In the genomic region with DNA sequence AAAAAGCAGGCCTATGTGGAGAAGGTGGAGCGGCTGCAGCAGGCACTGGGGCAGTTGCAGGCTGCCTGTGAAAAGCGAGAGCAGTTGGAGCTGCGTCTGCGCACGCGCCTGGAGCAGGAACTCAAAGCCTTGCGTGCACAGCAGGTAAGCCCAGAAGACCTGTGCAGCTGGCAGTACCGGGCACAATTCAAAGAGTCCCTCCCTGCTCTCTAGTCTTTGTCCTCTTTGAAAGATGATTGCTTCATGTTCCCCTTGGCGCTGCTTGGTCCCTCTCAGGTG, we compare ENCODE assay signal across 15 mouse cellular contexts. TPM values are rescaled to one million over a fixed set of nuclear protein-coding genes. Genes with fewer than 3 reads are reported as not detected.
DNase-seq lines count a peak whose midpoint lies in the region; ATAC-seq and TF ChIP-seq lines count a peak whose summit lies in the region.
"Had no signal": no experiment of that assay in that cellular context is flagged by ENCODE, and none has a peak within 500 bp of the region (broad histone marks: within the 10 kb centered on the region; RNA-seq: fewer than 3 reads in every experiment).

No protein-coding gene starts in this region.

- H3K4me1 ChIP-seq in heart, embryonic 13.5 days, result peaks cover 79% of the 10 kb centered on the region
- H3K4me1 ChIP-seq in ES-E14 (ENCODE audit: control insufficient read depth in 2 of 2, insufficient read depth in 2 of 2, low read length in 2 of 2, poor library complexity in 1 of 2), result peaks cover 7 to 45% of the 10 kb centered on the region in 2 experiments; a peak in 2 of 4 replicates
- peaks cover 42% of the 10 kb centered on the region for H3K4me1 ChIP-seq in embryonic fibroblast, embryonic 13.5 days (ENCODE audit: control insufficient read depth, insufficient read depth, low read length)

- intact Hi-C loops in heart, postnatal 25 days (cut with DNase I), result no loop called here

- DNase-seq in heart, postnatal 25 days (ENCODE audit: low spot score), result no peak
- DNase-seq in layer of hippocampus, adult 2 months (ENCODE audit: low spot score in 2 of 2), result no peak
- no peak for DNase-seq in layer of hippocampus, postnatal 25 days (ENCODE audit: extremely low spot score in 1 of 2, low spot score in 1 of 2)
- DNase-seq in ES-E14 (ENCODE audit: low read depth, low spot score), result no peak
- DNase-seq: cerebellum, postnatal 14 days; embryo, embryonic 11 days; layer of hippocampus, adult 9-11 months; liver, embryonic 13.5 days; right cerebral cortex, adult 18-20 months had no signal

- TF ChIP-seq POLR2A in embryonic fibroblast, embryonic 13.5 days (IDR thresholded peaks at IDR 0.05; ENCODE audit: low read depth, low read length), result no peak

- no peaks in the 10 kb centered on the region for H3K9me3 ChIP-seq in heart, embryonic 13.5 days
- no peaks in the 10 kb centered on the region for H3K9me3 ChIP-seq in ES-E14 (ENCODE audit: control insufficient read depth, insufficient read depth, low read depth, low read length)
- H3K9me3 ChIP-seq: G1E; liver, embryonic 13.5 days had no signal

- TF ChIP-seq CTCF in layer of hippocampus, adult 2 months (conservative IDR thresholded peaks at IDR 0.05), result no peak
- no peak for TF ChIP-seq CTCF in embryonic fibroblast, embryonic 13.5 days (IDR thresholded peaks at IDR 0.05; ENCODE audit: borderline replicate concordance, insufficient read depth, low read length)

- no peak overlapping the region for H3K9ac ChIP-seq in heart, embryonic 13.5 days
- 0 out of 2 replicates have a peak overlapping the region, but pooled peaks have one; percentile 41 for H3K9ac ChIP-seq in ES-E14 (ENCODE audit: insufficient read depth, low read depth, low read length, poor library complexity, severe bottlenecking)
- H3K9ac ChIP-seq: hindbrain, embryonic 14.5 days; liver, embryonic 13.5 days had no signal

- H3K4me2 ChIP-seq in heart, embryonic 13.5 days, result no peak overlapping the region
- H3K4me2 ChIP-seq: hindbrain, embryonic 14.5 days; liver, embryonic 13.5 days had no signal

- in situ Hi-C loops in ES-E14 (cut with MboI; ENCODE audit: low sequenced_read_pairs in 2 of 2, unreplicated experiment in 2 of 2), result no loop called here

- WGBS in heart, embryonic 13.5 days, result 91% methylated on average over 9 of the region's 9 CpGs

- peaks cover 96% of the 10 kb centered on the region for H3K36me3 ChIP-seq in heart, embryonic 13.5 days
- peaks cover 81% of the 10 kb centered on the region for H3K36me3 ChIP-seq in ES-E14 (ENCODE audit: control insufficient read depth, insufficient read depth, low read length, poor library complexity, severe bottlenecking)
- H3K36me3 ChIP-seq: G1E had no signal

- H3K4me3 ChIP-seq in heart, embryonic 13.5 days, result no peak overlapping the region
- no peak overlapping the region for H3K4me3 ChIP-seq in layer of hippocampus, adult 2 months
- peak overlapping the region; percentile 13 to 44; a peak in 3 of 4 replicates for H3K4me3 ChIP-seq in ES-E14 (ENCODE audit: insufficient read depth in 1 of 2, low read depth in 1 of 2, low read length in 2 of 2, poor library complexity in 1 of 2, severe bottlenecking in 1 of 2)
- no peak overlapping the region for H3K4me3 ChIP-seq in embryonic fibroblast, embryonic 13.5 days (ENCODE audit: insufficient read depth, low read length)
- H3K4me3 ChIP-seq: liver, embryonic 13.5 days had no signal

- no peak for ATAC-seq in heart, embryonic 13.5 days (ENCODE audit: extremely low read depth, insufficient number of reproducible peaks, low FRiP score, low TSS enrichment)
- no peak for ATAC-seq in granulocyte monocyte progenitor cell, adult 5-6 weeks (replicated peaks; ENCODE audit: poor library complexity, severe bottlenecking)
- ATAC-seq: forebrain, embryonic 14.5 days had no signal

- no peaks in the 10 kb centered on the region for H3K27me3 ChIP-seq in heart, embryonic 13.5 days (replicated peaks)

- peak overlapping the region; percentile 99 for H3K27ac ChIP-seq in heart, embryonic 13.5 days (replicated peaks)
- peak overlapping the region; percentile 23; the same call in 1 of the 2 replicates for H3K27ac ChIP-seq in layer of hippocampus, adult 2 months
- H3K27ac ChIP-seq in ES-E14 (ENCODE audit: insufficient read depth, low read depth, low read length, poor library complexity, severe bottlenecking), result peak overlapping the region; percentile 42; the same call in 1 of the 2 replicates
- H3K27ac ChIP-seq in embryonic fibroblast, embryonic 13.5 days (ENCODE audit: insufficient read depth, low read length), result peak overlapping the region; percentile 88
- H3K27ac ChIP-seq: hindbrain, embryonic 14.5 days; liver, embryonic 13.5 days had no signal

TF ChIP-seq in ES-E14, 5 proteins besides CTCF, POLR2A, EP300 and RAD21:
- TF ChIP-seq HCFC1 (IDR thresholded peaks at IDR 0.05; ENCODE audit: borderline replicate concordance, insufficient read depth, low read length) (no peak), CHD2 (IDR thresholded peaks at IDR 0.05; ENCODE audit: low read depth, low read length) (no peak), ZNF384 (IDR thresholded peaks at IDR 0.05; ENCODE audit: low read depth, low read length) (no peak), MAFK (IDR thresholded peaks at IDR 0.05; ENCODE audit: insufficient read depth, low read depth, low read length) (no peak), ZC3H11A (IDR thresholded peaks at IDR 0.05; ENCODE audit: borderline replicate concordance, low read depth, low read length) (no peak)

RNA-seq across cellular contexts. Expression of gene Amotl2, which starts 11.9 kb away (rescaled TPM):
- polyA plus RNA-seq in heart, embryonic 13.5 days (2015; fragmentation: Nextera tagmentation; extraction: Ambion mirVana), result 35.9 and 36.6 TPM in 2 replicates
- total RNA-seq in heart, postnatal 25 days (2021), result 10 to 100 TPM; 56.4 to 59.5 TPM
- 10 to 100 TPM; 16.0 to 18.1 TPM for total RNA-seq in layer of hippocampus, adult 2 months (2021)
- 10 to 100 TPM; 19.1 to 24.1 TPM for total RNA-seq in layer of hippocampus, postnatal 25 days (2021)
- total RNA-seq in ES-E14 (2012; rRNA removed), result 103 and 161 TPM in 2 replicates
- polyA plus RNA-seq in embryonic fibroblast, embryonic 13.5 days (2011; ENCODE audit: insufficient read length, low read depth, missing spikeins), result 135 and 188 TPM in 2 replicates
- 1.8 and 1.9 TPM in 2 replicates for total RNA-seq in granulocyte monocyte progenitor cell, adult 5-6 weeks (2014; fragmentation: Nextera tagmentation)
- total RNA-seq in granulocyte monocyte progenitor cell, adult 5-6 weeks (2017), result 2.5 and 2.6 TPM in 2 replicates
- polyA plus RNA-seq: G1E had no signal

Comparison
In these comparisons a context has a peak if more than half of its experiments do, and no peak if none do; other contexts are left out.
1. H3K27ac ChIP-seq: peak in every context shown above with its lines; median percentile 99 in heart, embryonic 13.5 days; 88 in embryonic fibroblast, embryonic 13.5 days; 42 in ES-E14; 23 in layer of hippocampus, adult 2 months.
2. H3K4me3 ChIP-seq: peak in ES-E14 (2 of 2); none in heart, embryonic 13.5 days (single experiment), layer of hippocampus, adult 2 months (single experiment) and embryonic fibroblast, embryonic 13.5 days (single experiment).
3. RNA of gene Amotl2, which starts 11.9 kb away (total RNA-seq): 103 to 161 TPM in ES-E14, 56.4 to 59.5 TPM in heart, postnatal 25 days, 19.1 to 24.1 TPM in layer of hippocampus, postnatal 25 days and 16.0 to 18.1 TPM in layer of hippocampus, adult 2 months; 1.8 to 2.6 TPM in granulocyte monocyte progenitor cell, adult 5-6 weeks; every median in the first group is over 4 times any median in the second.